Mouse (Mus musculus) E14TG2a.4 (cell line): ENCODE data around the gene Atf1.

Source experiments
- H3K27me3 ChIP-seq: 2 replicates; pipeline ENCODE4 v1.6.1; 2014; ENCODE audit warnings: low read length, control low read depth; ENCODE audit not compliant: insufficient read depth
- H3K36me3 ChIP-seq: 2 replicates; pipeline ENCODE4 v1.6.1; 2014; ENCODE audit warnings: low read length, control low read depth; ENCODE audit not compliant: insufficient read depth
- H3K4me1 ChIP-seq: replicated peaks from 2 replicates; pipeline ENCODE4 v1.6.1; 2014; ENCODE audit warnings: low read depth, low read length, control low read depth
- H3K4me3 ChIP-seq: replicated peaks from 2 replicates; pipeline ENCODE4 v1.5.1; 2014; ENCODE audit warnings: mild to moderate bottlenecking, low read length
- H3K9me3 ChIP-seq: 2 replicates; pipeline ENCODE4 v1.6.1; 2014; ENCODE audit warnings: low read length, control low read depth
- CTCF ChIP-seq: conservative IDR thresholded peaks from 2 replicates; pipeline ENCODE4 v1.5.1; 2014; ENCODE audit warnings: low read length
- NANOG ChIP-seq: IDR thresholded peaks from 2 replicates; pipeline ENCODE4 v1.6.1; 2014; ENCODE audit warnings: borderline replicate concordance, low read length, mixed read lengths
- POU5F1 ChIP-seq: IDR thresholded peaks from 2 replicates; pipeline ENCODE4 v1.6.1; 2014; ENCODE audit warnings: low read length, borderline replicate concordance

Gene Atf1

DNA sequence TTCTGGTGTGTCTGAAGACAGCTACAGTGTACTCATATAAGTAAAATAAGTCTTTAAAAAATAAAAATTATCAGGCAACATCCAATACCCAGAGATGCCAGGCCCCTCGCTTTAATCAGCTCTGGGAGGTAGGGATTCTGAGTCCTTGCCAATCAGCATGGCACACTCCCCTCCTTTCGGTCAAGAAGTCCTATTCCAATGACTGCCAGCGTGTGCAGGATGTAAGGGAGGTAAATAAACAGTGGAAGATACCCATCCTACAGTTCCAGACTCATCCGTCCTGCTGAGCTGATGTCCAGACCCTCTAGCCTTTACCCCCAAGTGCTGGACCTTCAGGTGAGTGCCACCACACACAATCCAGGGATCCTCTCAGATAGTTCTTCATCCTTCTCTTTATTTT lies 2.2 kb upstream of the Atf1 start:
- peaks cover 63% of the 10 kb centered on the region for H3K36me3 ChIP-seq
- no peak for TF ChIP-seq NANOG
- TF ChIP-seq CTCF, result no peak
- no peak for TF ChIP-seq POU5F1
- H3K4me3 ChIP-seq, result no peak overlapping the region
- no peaks in the 10 kb centered on the region for H3K27me3 ChIP-seq
- H3K4me1 ChIP-seq, result peaks cover 40% of the 10 kb centered on the region
- H3K9me3 ChIP-seq, result peaks cover 41% of the 10 kb centered on the region

DNA sequence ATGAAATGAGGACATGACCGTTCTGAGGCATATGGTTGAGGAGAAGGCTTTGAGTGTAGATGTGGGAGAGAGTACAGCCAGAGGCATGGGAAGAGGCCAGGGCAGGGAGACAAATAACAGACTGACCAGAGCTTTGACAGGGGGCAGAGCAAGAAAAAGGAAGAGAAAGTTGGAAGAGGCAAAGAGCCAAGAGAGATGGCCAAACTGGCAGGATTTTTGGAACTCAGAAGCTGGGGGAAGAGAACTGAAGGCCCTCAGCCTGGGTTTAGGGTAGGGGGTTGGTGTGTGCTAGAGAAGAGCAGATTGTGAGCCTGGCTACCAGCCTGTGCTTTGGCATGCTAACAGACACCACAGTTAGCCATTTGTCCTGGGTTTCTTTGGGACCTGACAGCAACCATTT lies 1.7 kb upstream of the Atf1 start:
- Histone ChIP-seq H3K9me3 (peaks cover 41% of the 10 kb centered on the region), H3K4me1 (peaks cover 40% of the 10 kb centered on the region), H3K36me3 (peaks cover 68% of the 10 kb centered on the region), H3K4me3 (no peak overlapping the region), H3K27me3 (no peaks in the 10 kb centered on the region)
- TF ChIP-seq CTCF, result no peak
- no peak for TF ChIP-seq NANOG
- TF ChIP-seq POU5F1, result no peak

DNA sequence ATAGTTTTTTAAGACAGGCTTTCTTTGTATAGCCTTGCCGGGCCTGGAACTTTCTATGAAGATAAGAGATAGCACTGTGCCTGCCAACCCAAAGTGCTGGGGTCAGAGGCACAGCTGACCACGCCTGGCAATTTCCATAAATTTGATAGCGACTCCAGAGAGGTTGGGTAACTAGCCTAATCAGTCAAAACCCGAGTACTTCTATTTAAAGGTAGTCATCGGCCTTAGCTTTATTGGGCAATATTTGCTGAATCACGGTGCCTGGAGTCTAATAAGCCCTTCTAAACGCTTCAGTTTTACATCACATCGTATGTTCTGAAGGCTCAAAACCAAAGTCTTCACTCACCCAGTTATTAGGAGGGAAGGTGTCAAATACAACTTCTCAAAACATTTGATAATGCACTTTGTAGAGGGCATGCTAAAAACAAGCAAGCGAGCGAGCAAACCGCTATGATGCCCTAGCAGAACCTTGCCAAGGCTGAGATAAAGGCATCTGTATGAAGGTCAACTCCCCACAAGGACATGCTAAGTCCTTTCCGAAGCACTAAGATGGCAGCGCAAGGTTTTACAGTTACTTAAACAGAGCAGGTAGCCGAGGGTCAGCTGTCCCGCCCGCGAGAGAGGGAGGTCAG lies 472 bp upstream of the Atf1 start:
- Histone ChIP-seq H3K4me1 (peaks cover 52% of the 10 kb centered on the region), H3K36me3 (peaks cover 59% of the 10 kb centered on the region), H3K4me3 (peak overlapping the region; percentile 88), H3K9me3 (peaks cover 29% of the 10 kb centered on the region), H3K27me3 (no peaks in the 10 kb centered on the region)
- TF ChIP-seq NANOG (no peak), CTCF (no peak), POU5F1 (no peak)

DNA sequence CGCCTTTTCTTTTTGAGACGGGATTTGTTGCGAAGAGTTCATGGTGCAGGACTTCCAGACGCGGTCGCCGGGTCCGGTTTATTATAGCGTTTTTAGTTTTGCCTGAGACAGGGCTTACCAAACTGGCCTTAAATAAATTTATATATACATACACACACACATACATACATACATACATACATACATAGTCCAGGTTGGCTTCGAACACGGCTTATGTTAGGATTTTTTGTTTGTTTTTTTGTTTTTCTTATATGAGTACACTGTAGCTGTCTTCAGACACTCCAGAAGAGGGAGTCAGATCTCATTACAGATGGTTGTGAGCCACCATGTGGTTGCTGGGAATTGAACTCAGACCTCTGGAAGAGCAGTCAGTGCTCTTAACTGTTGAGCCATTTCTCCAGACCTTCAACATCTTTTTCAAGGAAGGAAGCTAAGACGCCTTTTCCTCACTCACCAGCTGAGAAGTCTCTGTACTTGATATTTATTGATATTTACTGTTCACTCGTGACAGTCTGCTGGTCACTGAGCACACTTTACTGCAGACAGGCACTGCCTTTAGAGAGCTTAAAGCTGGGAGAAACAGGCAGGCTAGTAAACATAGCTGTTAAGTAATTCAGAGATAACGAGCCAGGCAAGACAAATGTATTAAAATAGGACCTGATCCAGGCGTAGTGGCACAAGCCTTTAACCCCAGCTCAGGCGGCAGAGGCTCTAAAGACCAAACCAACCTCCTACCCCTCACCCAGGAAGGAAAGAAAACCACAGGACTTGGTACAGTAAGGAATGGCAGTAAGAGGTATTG lies 1.1 kb downstream of the Atf1 start:
- Histone ChIP-seq H3K4me3 (peak overlapping the region; percentile 88), H3K36me3 (peaks cover 60% of the 10 kb centered on the region), H3K27me3 (no peaks in the 10 kb centered on the region), H3K9me3 (peaks cover 13% of the 10 kb centered on the region), H3K4me1 (peaks cover 68% of the 10 kb centered on the region)
- TF ChIP-seq POU5F1 (no peak), NANOG (no peak), CTCF (no peak)

DNA sequence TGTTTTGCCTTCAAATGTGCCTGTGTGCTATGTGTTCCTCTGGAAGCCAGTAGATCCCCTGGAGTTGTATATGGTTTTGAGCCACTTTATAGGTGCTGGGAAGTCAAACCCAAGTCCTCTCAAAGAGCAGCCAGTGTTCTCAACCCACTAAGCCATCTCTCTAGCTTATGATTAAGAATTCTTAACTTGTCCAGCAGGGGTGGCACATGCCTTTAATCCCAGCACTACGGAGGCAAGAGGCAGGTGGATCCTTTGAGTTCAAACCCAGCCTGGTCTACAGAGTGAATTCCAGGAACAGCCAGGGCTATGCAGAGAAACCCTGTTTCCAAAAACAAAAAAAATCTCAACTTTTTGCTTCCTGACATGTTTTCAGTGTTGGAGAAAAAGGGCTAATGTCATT lies 3.0 kb downstream of the Atf1 start:
- peak overlapping the region; percentile 88; the same call in 1 of the 2 replicates for H3K4me3 ChIP-seq
- peaks cover 74% of the 10 kb centered on the region for H3K4me1 ChIP-seq
- TF ChIP-seq CTCF (peak; percentile 15), POU5F1 (no peak)
- no peaks in the 10 kb centered on the region for H3K9me3 ChIP-seq
- H3K36me3 ChIP-seq, result peaks cover 57% of the 10 kb centered on the region
- H3K27me3 ChIP-seq, result no peaks in the 10 kb centered on the region

DNA sequence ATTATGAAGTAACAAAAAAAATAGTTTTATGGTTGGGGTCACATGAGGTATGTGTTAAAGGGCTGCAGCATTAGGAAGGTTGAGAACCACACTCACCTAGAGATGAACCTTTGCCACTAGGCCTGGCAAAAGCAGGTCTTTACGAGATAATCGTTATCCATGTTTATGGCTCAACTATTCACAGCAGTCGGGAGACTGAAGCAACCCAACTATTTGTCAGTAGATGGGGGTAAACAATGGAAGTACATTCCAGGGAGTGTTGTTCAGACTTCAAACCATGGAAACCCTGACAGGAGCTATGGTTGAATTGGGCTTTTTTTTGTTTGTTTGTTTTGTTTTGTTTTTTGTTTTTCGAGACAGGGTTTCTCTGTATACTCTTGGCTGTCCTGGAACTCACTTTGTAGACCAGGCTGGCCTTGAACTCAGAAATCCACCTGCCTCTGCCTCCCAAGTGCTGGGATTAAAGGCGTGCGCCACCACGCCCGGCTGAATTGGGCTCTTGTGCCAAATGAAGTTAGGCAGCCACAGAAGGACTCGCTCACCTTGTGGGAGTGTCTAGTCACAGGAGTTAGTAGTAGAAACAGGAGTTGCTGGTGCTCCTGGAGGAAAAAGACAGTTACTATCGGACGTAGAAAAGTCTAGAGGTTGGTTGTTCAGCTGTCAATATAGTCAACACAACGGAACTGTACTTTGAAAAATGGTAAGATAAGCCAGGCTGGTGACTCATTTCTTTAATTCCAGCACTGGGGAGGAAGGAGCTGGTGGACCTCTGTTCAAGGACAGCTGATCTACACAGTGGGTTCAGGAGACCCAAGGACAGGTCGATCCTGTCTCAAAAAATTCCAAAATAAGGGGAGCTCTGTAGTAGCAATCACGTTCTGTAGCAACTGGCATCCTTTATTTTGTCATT lies 4.3 kb downstream of the Atf1 start:
- Histone ChIP-seq H3K4me3 (peak overlapping the region; percentile 14), H3K27me3 (no peaks in the 10 kb centered on the region), H3K9me3 (no peaks in the 10 kb centered on the region), H3K36me3 (peaks cover 61% of the 10 kb centered on the region), H3K4me1 (peaks cover 75% of the 10 kb centered on the region)
- no peak for TF ChIP-seq CTCF
- no peak; the same call in 1 of the 2 replicates for TF ChIP-seq NANOG
- no peak for TF ChIP-seq POU5F1

DNA sequence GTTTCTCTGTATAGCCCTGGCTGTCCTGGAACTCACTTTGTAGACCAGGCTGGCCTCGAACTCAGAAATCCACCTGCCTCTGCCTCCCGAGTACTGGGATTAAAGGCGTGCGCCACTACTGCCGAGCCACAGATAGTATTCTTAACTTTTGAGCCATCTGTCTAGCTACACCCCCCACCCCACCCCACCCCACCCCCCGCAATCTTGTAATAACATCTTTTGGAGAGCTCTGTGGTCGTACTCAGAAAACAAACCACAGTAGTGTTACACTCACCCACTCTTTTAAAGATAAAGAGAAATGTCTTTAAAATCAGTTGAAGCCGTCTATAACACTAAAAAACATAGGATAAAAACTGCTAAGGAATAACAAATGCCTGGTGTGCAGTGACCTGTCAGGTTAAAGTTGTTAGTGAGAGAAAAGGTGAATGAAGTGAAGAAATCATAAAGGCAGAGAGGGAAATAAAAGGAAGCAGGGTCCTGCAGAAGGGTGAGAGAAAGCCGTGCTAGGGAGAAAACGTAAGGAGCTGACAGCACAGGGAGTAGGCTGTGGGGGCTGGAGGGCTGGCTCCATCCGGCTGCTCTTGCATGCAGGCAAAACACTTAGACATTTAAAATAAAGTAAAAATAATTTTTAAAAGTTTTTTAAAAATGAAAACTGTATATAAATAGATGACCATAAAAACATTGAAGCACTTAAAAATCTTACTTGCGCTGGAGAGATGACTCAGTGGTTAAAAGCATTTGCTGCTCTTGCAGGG lies 7.8 kb downstream of the Atf1 start:
- TF ChIP-seq CTCF (no peak), POU5F1 (no peak), NANOG (no peak)
- Histone ChIP-seq H3K9me3 (no peaks in the 10 kb centered on the region), H3K36me3 (peaks cover 84% of the 10 kb centered on the region), H3K4me1 (peaks cover 95% of the 10 kb centered on the region), H3K27me3 (no peaks in the 10 kb centered on the region), H3K4me3 (no peak overlapping the region)

DNA sequence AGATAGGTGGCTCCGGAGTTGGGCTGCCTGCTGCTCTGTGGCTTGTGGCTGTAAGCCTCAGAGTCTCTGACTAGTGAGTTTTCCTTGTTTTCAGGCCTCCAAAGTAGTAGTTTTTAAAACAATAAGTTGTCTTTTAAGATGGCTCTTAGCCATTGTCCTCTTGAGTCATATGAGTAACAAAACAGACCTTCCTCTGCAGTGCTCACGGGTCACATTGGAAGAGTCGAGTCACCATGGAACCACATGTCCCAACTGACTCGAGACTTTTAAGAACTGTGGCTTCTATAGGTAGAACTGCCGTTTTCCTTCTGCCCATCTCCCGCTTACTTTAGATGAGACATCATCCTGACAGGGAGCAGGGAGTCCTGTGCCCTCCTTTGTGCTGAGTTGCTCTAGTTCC lies 9.3 kb downstream of the Atf1 start:
- Histone ChIP-seq H3K27me3 (no peaks in the 10 kb centered on the region), H3K4me3 (no peak overlapping the region), H3K4me1 (peaks cover 95% of the 10 kb centered on the region), H3K9me3 (no peaks in the 10 kb centered on the region), H3K36me3 (peaks cover 95% of the 10 kb centered on the region)
- TF ChIP-seq NANOG (no peak), CTCF (no peak), POU5F1 (no peak)
